Mouse (Mus musculus): Measurements from ENCODE around the gene Cybrd1.

GRCm38 (mm10) chr2:71123591-71123990 lies 5.9 kb downstream of the Cybrd1 start:
- TF ChIP-seq CTCF (IDR thresholded peaks at IDR 0.05; ENCODE audit: borderline replicate concordance, extremely low read depth, insufficient read depth, insufficient read length) (no peak), POLR2A (IDR thresholded peaks at IDR 0.05; ENCODE audit: borderline replicate concordance, extremely low read depth, insufficient read depth, insufficient read length, poor library complexity, severe bottlenecking) (no peak)

Measured in brain, embryonic 14.5 days (tissue).